Mouse (Mus musculus) frontal cortex, postnatal 36 days (tissue): Measurements from ENCODE around the gene Olfr92.

Experiments
- DNase-seq, 2 experiments: peaks; one replicate each; pipeline ENCODE4 v3.0.0; 2022; ENCODE audit warnings: low spot score in 2 of 2

Gene Olfr92

DNA sequence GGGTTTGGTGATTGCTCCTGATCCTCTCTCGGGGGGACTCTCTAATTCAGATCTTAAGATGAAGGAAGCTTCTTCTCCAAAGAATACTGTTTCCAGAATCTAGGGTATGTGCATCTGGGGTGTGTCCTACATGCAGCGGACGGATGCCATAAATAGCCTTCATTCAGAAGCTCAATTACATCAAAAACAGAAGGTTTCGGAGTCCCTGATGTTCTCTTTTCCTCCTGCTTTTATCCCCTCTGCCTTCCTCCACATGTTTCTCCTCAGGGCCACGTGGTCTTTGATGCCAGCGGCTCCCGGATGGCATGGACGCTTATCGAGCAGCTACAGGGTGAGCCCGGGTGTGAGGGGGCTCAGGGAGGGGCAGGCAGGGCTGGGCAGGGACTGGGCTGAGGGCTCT lies 56.8 kb downstream of the Olfr92 start:
- DNase-seq, result no peak

- peak; percentile 69 to 76 for DNase-seq
Observed at GRCm38 (mm10) chr17:37062101-37062641, 57.7 kb downstream of the Olfr92 start.

GRCm38 (mm10) chr17:37061435-37061834 lies 58.5 kb downstream of the Olfr92 start:
- DNase-seq, result no peak
